Mouse (Mus musculus) heart, adult 2 months (tissue): ENCODE measurements at regions not wholly inside any gene's neighbourhood (a gene's known extent, or its start where the extent isn't known, plus 50 kb on each side); places are given as distances from the start of the nearest gene placed in this dataset.
A peak's percentile ranks its signal among the peaks of the same experiment; 100 is the strongest.

Experiments
- CTCF ChIP-seq: fragments of 200-600 bp; IDR thresholded peaks from 2 replicates; pipeline ENCODE4 v1.8.1; 2022; ENCODE audit warnings: antibody characterized with exemption, mild to moderate bottlenecking, moderate library complexity
- EP300 ChIP-seq: fragments of 200-500 bp; IDR thresholded peaks from 2 replicates; pipeline ENCODE4 v1.6.1; 2011; ENCODE audit warnings: low read depth, low read length, control low read depth; ENCODE audit not compliant: insufficient read depth

- peak; percentile 11; the same call in 1 of the 2 replicates for TF ChIP-seq CTCF
- no peak for TF ChIP-seq EP300
These were observed 237.1 kb upstream of the Nr4a3 start for GRCm38 (mm10) chr4:47807877-47808276.
